Mouse (Mus musculus): ENCODE measurements at regions not wholly inside any gene's neighbourhood (a gene's known extent, or its start where the extent isn't known, plus 50 kb on each side); places are given as distances from the start of the nearest gene placed in this dataset.
"Not testable (repeated sequence)": the region's sequence is repeated elsewhere in the genome, so short reads cannot be mapped to it uniquely, and the experiment has no call there.

- DNase-seq: no peak
Measured at GRCm38 (mm10) chr9:98091105-98091504, 58.1 kb upstream of the Clstn2 start.

- DNase-seq: peak; percentile 4
Measured at GRCm38 (mm10) chr9:98095064-98095790, 62.2 kb upstream of the Clstn2 start.

GRCm38 (mm10) chr9:98123390-98123789 is 90.4 kb upstream of the Clstn2 start:
- DNase-seq: peak; percentile 28

DNA sequence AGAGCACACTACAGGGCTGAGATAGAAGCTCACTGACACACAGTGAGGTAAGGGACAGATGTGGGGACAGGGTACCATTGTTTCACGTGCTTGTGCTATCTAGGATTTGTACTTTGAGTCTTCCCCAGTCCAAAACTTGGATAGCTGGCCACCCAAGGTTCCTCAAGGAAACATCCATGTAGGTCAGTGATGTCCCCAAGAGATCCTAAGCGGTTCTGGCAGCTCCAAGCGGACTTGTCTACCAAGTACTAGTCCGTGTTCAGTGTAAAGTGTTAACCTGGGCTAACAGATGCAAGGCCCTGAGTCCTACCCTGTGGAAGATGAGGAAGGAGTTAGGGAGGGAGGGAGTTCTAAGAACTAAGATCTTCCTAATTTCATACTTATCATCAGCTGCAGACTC is 96.6 kb upstream of the Clstn2 start:
- DNase-seq: peak; percentile 57

DNA sequence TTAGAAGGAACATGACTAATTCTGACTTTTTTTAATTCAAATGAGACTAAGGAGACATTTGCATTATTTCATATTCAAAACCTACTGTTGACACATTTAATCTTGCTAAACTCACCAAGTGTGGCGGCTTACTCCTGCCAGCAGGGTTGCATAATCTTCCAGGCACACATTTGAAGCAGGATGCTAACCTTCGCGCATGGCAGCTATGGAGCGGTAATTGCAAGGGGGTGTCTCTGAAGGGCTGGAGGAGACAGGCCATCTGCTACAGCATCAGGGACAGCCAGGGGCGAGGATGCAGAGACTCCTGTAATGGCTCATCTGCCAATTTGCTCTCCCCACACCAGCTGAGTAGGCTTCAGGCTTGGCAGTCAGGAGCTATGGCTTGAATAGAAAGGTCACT is 97.9 kb upstream of the Clstn2 start:
- peak; percentile 76 for DNase-seq

GRCm38 (mm10) chr9:98140546-98140945 is 107.6 kb upstream of the Clstn2 start:
- peak; percentile 14 for DNase-seq

- DNase-seq: peak; percentile 82
Measured at GRCm38 (mm10) chr9:98142121-98142520, 109.1 kb upstream of the Clstn2 start.

GRCm38 (mm10) chr9:98146901-98147300 is 113.9 kb upstream of the Clstn2 start:
- DNase-seq: no peak

GRCm38 (mm10) chr9:98158421-98158820 is 125.4 kb upstream of the Clstn2 start:
- DNase-seq: peak; percentile 74

GRCm38 (mm10) chr9:98164489-98164888 is 122.7 kb upstream of the Nmnat3 start:
- DNase-seq: no peak

GRCm38 (mm10) chr9:98174056-98174455 is 113.2 kb upstream of the Nmnat3 start:
- DNase-seq: peak; percentile 78

DNA sequence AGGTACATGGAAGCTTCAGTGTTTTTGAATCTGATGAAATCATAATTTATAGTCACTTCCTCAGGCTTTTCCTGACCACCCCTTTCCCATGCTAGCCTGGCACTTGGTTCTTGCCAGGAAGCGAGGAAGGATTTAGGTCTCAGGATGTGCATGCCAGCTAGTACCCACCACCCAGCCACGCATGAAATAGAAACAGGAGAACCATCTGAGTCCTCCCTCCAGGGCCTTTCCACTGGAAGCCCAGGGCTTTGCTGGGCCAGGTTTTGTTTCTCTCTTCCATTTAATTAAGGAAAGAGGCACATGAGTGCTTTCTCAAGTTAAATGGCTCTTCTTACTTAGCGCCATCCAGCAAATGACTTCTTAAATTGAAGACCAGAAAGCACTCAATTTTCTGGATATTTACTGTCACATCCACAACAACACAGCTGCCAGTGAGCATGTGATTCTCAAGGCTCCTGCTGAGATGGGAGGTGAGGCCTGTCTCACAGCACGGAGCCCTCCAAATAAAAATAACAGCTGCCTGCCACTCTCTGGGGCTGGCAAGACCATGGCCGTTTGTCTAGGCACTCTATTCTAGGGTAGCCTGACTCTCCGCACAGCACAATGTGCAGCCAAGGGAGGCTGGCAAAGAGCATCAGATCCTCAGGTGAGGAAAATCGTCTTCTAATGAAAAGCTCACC is 110.4 kb upstream of the Nmnat3 start:
- peak; percentile 50 for DNase-seq

GRCm38 (mm10) chr9:98180766-98181165 is 106.5 kb upstream of the Nmnat3 start:
- DNase-seq: peak; percentile 64

GRCm38 (mm10) chr9:98186757-98187300 is 100.4 kb upstream of the Nmnat3 start:
- DNase-seq: peak; percentile 61

DNA sequence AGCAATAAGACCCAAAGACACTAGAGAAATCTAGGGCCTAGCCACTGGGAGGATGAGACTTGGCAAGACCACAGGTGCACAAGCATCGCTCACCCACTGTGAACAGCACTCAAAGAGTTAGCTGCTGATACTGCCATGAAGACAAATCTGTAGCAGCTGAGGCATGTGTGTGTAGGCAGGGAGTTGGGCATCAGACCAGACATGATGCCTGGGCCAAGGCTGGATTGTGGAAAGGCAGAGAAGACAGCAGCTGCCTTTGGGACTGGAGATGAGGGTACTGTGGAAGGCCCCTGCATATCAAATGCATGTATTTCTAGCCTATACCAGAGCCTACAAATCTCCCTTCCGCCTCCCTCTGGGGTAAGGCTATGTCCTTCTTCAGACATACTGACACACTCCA is 92.9 kb upstream of the Nmnat3 start:
- no peak for DNase-seq

DNA sequence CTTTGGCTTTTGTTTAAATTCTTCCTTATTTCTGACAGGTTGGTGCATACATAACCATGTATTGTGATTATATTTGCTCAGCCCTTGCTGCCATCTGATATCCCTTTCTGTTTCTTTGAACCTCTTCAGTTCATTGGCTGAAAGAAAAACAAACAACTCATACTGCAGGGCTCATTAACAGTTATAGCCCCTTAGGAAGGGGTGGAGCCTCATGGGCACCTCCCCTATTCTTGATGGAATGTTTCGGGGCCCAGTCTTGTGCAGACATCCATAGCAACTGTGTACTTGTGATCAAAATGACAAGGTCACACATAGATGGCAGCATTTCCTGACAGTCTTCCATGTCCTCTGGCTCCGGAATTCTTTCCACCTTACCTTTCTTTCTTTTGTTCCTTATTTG is 68.4 kb upstream of the Nmnat3 start:
- DNase-seq: no peak

DNA sequence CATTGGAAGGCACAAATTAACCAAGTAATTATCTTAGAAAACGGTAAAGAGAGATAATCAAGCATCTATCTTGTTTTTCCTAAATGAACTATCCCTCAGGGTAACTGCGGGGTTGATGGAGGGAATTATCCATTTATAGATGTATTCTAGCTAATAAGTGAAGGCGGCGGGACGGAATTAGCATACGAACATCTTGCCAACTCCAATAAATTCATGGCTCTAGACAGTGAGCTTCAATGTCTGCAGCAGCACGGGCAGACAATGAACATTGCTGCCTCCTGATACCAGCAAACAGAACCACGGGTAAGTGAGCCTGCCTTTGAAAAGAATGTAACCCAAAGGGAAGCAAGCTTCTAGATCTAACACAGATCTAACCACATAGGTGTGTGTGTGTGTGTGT is 66.9 kb upstream of the Nmnat3 start:
- DNase-seq: no peak

DNA sequence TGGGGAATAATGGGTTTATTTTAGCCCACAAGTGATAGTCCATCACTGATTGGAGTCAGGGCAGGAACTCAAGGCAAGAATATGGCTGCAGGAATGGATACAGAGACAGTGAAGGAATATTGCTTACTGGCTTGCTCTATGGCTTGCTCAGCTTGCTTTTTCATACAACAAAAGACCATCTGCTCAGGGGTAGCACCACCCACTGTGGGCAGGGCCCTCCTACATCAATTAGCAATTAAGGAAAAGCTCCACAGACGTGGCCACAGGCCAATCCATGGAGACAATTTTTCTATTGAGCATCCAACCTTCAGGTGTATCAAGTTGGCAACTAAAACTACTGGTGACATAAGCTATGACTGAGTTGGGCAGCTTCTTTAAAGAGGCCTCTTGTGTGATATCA is 65.5 kb upstream of the Nmnat3 start:
- DNase-seq: no peak

GRCm38 (mm10) chr9:98228226-98228625 is 59.0 kb upstream of the Nmnat3 start:
- peak; percentile 55 for DNase-seq

GRCm38 (mm10) chr9:98228907-98229306 is 58.3 kb upstream of the Nmnat3 start:
- DNase-seq: peak; percentile 71

- not testable (repeated sequence) for DNase-seq
Measured at GRCm38 (mm10) chr9:98234731-98235130, 52.5 kb upstream of the Nmnat3 start.

Measured in heart, adult 11 months (tissue).